Mouse (Mus musculus) lung, adult 2 months (tissue): ENCODE measurements at regions not wholly inside any gene's neighbourhood (a gene's known extent, or its start where the extent isn't known, plus 50 kb on each side); places are given as distances from the start of the nearest gene placed in this dataset.

ENCODE experiments used
- CTCF ChIP-seq: fragments of 200-500 bp; IDR thresholded peaks from 2 replicates; pipeline ENCODE4 v1.5.1; 2011; ENCODE audit warnings: mild to moderate bottlenecking, low read length, control low read depth; ENCODE audit not compliant: insufficient read depth
- POLR2A ChIP-seq: fragments of 200-500 bp; IDR thresholded peaks from 2 replicates; pipeline ENCODE4 v1.6.1; 2011; ENCODE audit warnings: low read depth, mild to moderate bottlenecking, control low read depth, low read length, borderline replicate concordance; ENCODE audit errors: extremely low read depth

GRCm38 (mm10) chr12:71476238-71476637, 166.6 kb downstream of the Dact1 start:
- TF ChIP-seq CTCF (no peak), POLR2A (no peak)
